Mouse (Mus musculus) limb, embryonic 10.5 days (tissue): ENCODE measurements around the gene Trim3. TPM values are rescaled to one million over a fixed set of nuclear protein-coding genes. Genes with fewer than 3 reads are reported as not detected.

Experiments
- DNase-seq: peaks from one replicate; pipeline ENCODE4 v3.0.0-alpha.2; 2017; ENCODE audit warnings: low spot score
- H3K27ac ChIP-seq: fragments of 300-500 bp; sonication (generic); 2 replicates; pipeline ENCODE4 v1.5.1; 2016; ENCODE audit warnings: mild to moderate bottlenecking
- H3K27me3 ChIP-seq: fragments of 300-500 bp; sonication (generic); 2 replicates; pipeline ENCODE4 v1.6.1; 2016; ENCODE audit warnings: low read depth, mild to moderate bottlenecking; ENCODE audit not compliant: poor library complexity, severe bottlenecking
- H3K36me3 ChIP-seq: fragments of 300-500 bp; sonication (generic); 2 replicates; pipeline ENCODE4 v1.6.1; 2016; ENCODE audit warnings: mild to moderate bottlenecking, moderate library complexity
- H3K4me1 ChIP-seq: fragments of 300-500 bp; sonication (generic); 2 replicates; pipeline ENCODE4 v1.6.1; 2016
- H3K4me3 ChIP-seq: fragments of 300-500 bp; sonication (generic); 2 replicates; pipeline ENCODE4 v1.5.1; 2016; ENCODE audit warnings: mild to moderate bottlenecking, moderate library complexity
- H3K9me3 ChIP-seq: fragments of 300-500 bp; sonication (generic); replicated peaks from 2 replicates; pipeline ENCODE4 v1.6.1; 2016; ENCODE audit warnings: mild to moderate bottlenecking
- WGBS: fragments of 180-500 bp; shearing (Covaris S2); methylation state at CpG from one replicate; pipeline ENCODE4 v1.1.7; 2016; 5-methylcytosine and 5-hydroxymethylcytosine counted together
- polyA plus RNA-seq: library from polyadenylated mRNA; unstranded; fragments of >200 nt; fragmentation: Nextera tagmentation; extraction: Ambion mirVana; gene quantifications from 2 replicates; pipeline ENCODE4 v1.2.1, GENCODE M21; 2016

Trim3 gene
- polyA plus RNA-seq, result 24.5 and 31.2 TPM in 2 replicates

DNA sequence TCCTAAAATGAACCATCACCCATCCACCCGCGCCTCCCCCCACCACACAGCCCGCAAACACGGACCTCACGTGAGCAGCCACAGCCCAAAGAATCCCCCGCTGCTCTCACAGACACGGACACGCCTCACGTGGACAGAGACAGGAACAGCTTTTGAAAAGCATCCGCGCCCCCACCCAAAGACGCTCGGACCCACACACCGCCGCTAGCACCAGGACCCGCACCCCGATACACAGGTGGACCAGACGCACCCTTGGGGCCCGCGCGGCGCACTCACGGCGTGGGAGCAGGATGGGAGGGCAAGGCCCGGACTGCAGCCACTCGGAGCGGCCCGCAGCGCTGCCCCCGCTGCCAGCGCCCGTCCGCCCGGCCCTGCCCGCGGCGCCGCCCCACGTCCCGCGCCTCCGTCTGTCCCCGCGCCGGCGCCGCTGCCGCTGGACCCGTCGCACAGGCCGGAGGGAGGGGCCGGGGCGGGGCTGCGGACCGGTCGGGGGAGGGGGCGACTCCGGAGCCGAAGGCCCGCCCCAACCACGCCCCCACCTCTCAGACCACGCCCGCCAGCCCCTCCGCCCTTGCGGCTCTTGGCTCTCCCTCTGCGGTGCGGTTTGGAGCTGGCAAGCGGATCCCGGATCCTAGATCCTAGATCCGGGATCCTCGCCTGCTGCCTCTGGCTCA, at the start of gene Trim3:
TSS of gene Trim3 (minus strand) at position 445 of the 674 bp plus-strand sequence.
- Histone ChIP-seq H3K27ac (peak within 1 kb of the TSS; percentile 88), H3K4me3 (peak within 1 kb of the TSS; percentile 76), H3K27me3 (peaks cover 6% of the 10 kb centered on the region), H3K9me3 (no peaks in the 10 kb centered on the region), H3K4me1 (peaks cover 20% of the 10 kb centered on the region), H3K36me3 (peaks cover 32% of the 10 kb centered on the region)
- under 1% methylated on average over 66 of the region's 71 CpGs for WGBS
- DNase-seq, result peak; percentile 94

DNA sequence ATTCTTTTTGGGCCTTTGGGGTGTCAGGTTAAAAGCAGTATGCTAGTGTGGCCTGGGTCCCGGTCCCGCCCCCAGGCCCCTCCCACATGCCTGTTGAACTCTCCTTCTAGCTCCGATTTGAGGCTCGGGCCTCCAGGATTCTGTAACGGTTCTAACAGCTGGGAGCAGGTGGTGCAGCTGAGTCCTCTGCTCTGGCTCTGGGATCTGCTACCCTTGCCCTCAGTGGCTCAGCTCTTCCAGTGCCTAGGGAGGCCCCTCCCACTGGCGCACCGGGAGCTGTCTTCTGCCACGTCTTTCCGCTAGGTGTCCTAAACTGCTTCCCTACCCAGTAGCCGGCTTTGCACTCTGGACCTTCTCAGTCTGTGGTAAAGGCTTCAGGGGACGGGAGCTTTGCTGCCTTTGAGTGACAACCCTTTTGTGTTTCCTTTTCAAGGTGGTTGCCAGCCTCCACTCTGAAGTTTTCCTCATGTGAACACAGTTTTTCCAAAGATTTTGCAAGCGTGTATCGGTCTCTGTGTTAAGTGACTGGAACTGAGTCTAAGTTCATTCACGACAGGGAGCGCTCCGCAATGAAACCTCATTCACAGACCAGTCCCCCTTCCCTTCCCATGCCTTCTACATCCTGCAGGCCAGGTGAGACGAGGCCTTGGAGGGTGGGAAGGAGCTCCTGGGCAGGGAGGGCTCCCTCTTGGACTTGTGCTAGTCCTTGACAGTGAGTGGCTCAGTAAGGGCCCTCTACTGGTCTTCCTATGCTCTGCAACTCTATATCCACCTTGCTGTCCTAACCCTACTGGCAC, 17.5 kb upstream of the Trim3 start, which contains the start of gene Dnhd1:
TSS of gene Dnhd1 (plus strand) at position 189 of the 797 bp plus-strand sequence.
- Histone ChIP-seq H3K27ac (0 out of 2 replicates have a peak within 1 kb of the TSS, but pooled peaks have one; percentile 53), H3K4me1 (peaks cover 15% of the 10 kb centered on the region), H3K4me3 (peak within 1 kb of the TSS; percentile 48), H3K36me3 (peaks cover 8% of the 10 kb centered on the region), H3K9me3 (no peaks in the 10 kb centered on the region), H3K27me3 (no peaks in the 10 kb centered on the region)
- DNase-seq, result peak; percentile 78
- 3% methylated on average over 17 of the region's 17 CpGs for WGBS

DNA sequence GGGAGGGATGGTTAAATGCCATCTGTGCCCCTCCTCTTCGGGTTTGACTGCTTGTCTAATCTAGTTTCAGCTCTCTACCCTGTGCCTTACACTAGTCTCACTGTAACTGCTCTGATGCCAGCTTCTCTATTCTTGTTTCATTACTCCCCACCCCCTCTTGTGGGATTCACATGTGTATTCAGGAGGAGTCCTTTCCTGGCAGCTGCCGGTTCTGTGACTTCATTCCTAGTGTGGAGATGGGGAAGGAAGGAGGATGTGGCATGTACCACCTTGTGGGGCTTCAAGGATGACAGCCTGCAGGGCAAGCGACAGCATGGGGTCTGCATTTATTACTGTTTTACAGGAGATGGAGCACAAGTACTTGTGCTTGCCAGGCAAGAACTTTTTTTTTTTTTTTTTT, 8.6 kb upstream of the Trim3 start:
- peak overlapping the region; percentile 82; the same call in 1 of the 2 replicates for H3K4me3 ChIP-seq
- H3K9me3 ChIP-seq, result no peaks in the 10 kb centered on the region
- H3K36me3 ChIP-seq, result peaks cover 43% of the 10 kb centered on the region
- 81% methylated on average over 3 of the region's 3 CpGs for WGBS
- H3K27me3 ChIP-seq, result no peaks in the 10 kb centered on the region
- H3K4me1 ChIP-seq, result peaks cover 23% of the 10 kb centered on the region
- H3K27ac ChIP-seq, result no peak overlapping the region
- DNase-seq, result no peak

GRCm38 (mm10) chr7:105640894-105641255, 7.5 kb upstream of the Trim3 start:
- Histone ChIP-seq H3K27ac (peak overlapping the region; percentile 87), H3K4me1 (peaks cover 23% of the 10 kb centered on the region), H3K4me3 (peak overlapping the region; percentile 82), H3K27me3 (no peaks in the 10 kb centered on the region), H3K9me3 (no peaks in the 10 kb centered on the region), H3K36me3 (peaks cover 49% of the 10 kb centered on the region)
- 1% methylated on average over 18 of the region's 18 CpGs for WGBS
- DNase-seq, result no peak

GRCm38 (mm10) chr7:105640233-105640893, 7.0 kb upstream of the Trim3 start, which contains the start of the genes Arfip2 and Gm45799:
TSS of gene Arfip2 (minus strand) at chr7:105640416.
TSS of gene Gm45799 (plus strand) at chr7:105640552.
- H3K27ac ChIP-seq, result peak within 1 kb of the TSS; percentile 87
- H3K4me1 ChIP-seq, result peaks cover 23% of the 10 kb centered on the region
- no peaks in the 10 kb centered on the region; the same call in 1 of the 2 replicates for H3K27me3 ChIP-seq
- DNase-seq, result peak; percentile 95
- peak within 1 kb of the TSS; percentile 82 for H3K4me3 ChIP-seq
- under 1% methylated on average over 45 of the region's 45 CpGs for WGBS
- no peaks in the 10 kb centered on the region for H3K9me3 ChIP-seq
- peaks cover 54% of the 10 kb centered on the region for H3K36me3 ChIP-seq

DNA sequence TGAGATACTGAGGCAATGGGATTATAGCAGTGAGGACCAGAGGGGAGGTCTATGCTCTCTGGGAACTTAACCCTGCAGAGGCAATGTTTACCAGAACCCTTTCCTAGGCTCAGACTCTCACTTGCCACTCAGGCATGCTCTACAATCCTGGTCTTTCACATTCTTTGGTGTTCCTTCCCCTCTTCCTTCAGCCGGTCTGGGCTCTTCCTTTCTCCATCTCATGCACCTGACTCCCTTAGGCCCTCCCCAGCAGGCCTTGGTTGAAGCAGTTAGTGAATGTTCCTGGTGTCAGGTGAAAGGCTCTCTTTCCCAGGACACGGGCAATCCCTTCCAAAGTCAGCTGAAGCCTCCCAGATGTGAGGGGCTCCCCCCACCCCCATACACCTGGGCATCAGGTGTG, 6.4 kb upstream of the Trim3 start, which contains the start of gene Timm10b:
TSS of gene Timm10b (plus strand) at position 301 of the 400 bp plus-strand sequence.
- Histone ChIP-seq H3K27ac (peak within 1 kb of the TSS; percentile 87), H3K4me3 (peak within 1 kb of the TSS; percentile 82), H3K9me3 (no peaks in the 10 kb centered on the region), H3K27me3 (peaks cover under 1% of the 10 kb centered on the region; the same call in 1 of the 2 replicates), H3K36me3 (peaks cover 57% of the 10 kb centered on the region), H3K4me1 (peaks cover 23% of the 10 kb centered on the region)
- WGBS, result 7% methylated on average over 2 of the region's 2 CpGs
- no peak for DNase-seq

GRCm38 (mm10) chr7:105639304-105639703, 5.9 kb upstream of the Trim3 start:
- peaks cover 55% of the 10 kb centered on the region for H3K36me3 ChIP-seq
- no peak for DNase-seq

DNA sequence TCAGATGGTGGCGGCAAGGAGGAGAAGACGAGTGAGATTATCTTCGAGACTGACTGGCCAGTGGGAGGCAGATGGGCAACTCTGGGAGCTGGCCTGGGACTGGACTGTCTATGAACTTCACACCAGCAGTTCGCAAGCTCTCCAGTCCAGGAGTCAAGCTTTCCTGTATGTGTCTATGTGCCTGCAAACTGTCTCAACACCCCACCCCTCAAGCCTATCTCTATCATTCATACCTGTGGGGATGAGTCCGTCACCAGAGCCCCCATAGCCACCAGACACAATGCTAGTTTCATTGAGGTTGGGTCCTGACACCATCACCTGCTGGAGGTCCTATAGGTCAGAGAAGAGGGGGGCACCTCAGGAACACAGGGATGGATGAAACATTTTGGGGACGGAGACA, 5.4 kb upstream of the Trim3 start:
- Histone ChIP-seq H3K27me3 (peaks cover 6% of the 10 kb centered on the region), H3K36me3 (peaks cover 50% of the 10 kb centered on the region), H3K4me1 (peaks cover 32% of the 10 kb centered on the region), H3K27ac (no peak overlapping the region), H3K9me3 (no peaks in the 10 kb centered on the region), H3K4me3 (peak overlapping the region; percentile 82; the same call in 1 of the 2 replicates)
- DNase-seq, result no peak
- 93% methylated on average over 6 of the region's 6 CpGs for WGBS

More at GRCm38 (mm10) chr7:105639304-105639703, 5.9 kb upstream of the Trim3 start:
- H3K4me1 ChIP-seq, result peaks cover 27% of the 10 kb centered on the region
- peak overlapping the region; percentile 82 for H3K4me3 ChIP-seq
- peaks cover 5% of the 10 kb centered on the region for H3K27me3 ChIP-seq
- no peak overlapping the region; the same call in 1 of the 2 replicates for H3K27ac ChIP-seq
- no peaks in the 10 kb centered on the region for H3K9me3 ChIP-seq
- WGBS, result 82% methylated on average over 9 of the region's 9 CpGs

GRCm38 (mm10) chr7:105635726-105636125, 2.4 kb upstream of the Trim3 start:
- DNase-seq, result no peak
- H3K9me3 ChIP-seq, result no peaks in the 10 kb centered on the region
- H3K36me3 ChIP-seq, result peaks cover 38% of the 10 kb centered on the region
- no peak overlapping the region for H3K27ac ChIP-seq
- no peak overlapping the region for H3K4me3 ChIP-seq
- H3K27me3 ChIP-seq, result peaks cover 6% of the 10 kb centered on the region
- 100% methylated on average over 2 of the region's 2 CpGs for WGBS
- peaks cover 30% of the 10 kb centered on the region for H3K4me1 ChIP-seq

- Histone ChIP-seq H3K27ac (no peak overlapping the region), H3K27me3 (peaks cover 6% of the 10 kb centered on the region), H3K36me3 (peaks cover 38% of the 10 kb centered on the region), H3K4me1 (peaks cover 24% of the 10 kb centered on the region), H3K9me3 (no peaks in the 10 kb centered on the region), H3K4me3 (peak overlapping the region; percentile 76)
- no peak for DNase-seq
- 58% methylated on average over 9 of the region's 9 CpGs for WGBS
Observed at GRCm38 (mm10) chr7:105634272-105634920, 1.0 kb upstream of the Trim3 start.

DNA sequence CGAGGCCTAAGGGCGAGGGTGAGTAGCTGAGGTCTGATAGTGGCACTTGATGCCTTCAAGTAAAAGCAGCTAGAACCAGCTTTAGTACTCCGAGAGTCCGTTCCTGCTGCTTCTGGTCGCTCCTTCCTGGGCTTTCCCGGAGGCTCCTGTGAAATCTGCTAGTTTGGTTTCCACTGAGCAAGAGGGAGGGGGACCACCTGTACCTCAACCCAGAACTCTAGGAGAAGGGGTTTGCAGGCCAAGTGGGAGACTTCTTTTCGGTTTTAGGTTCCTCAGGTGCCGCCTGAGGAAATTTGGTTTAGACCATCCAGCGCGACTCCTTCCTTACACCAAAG, 397 bp upstream of the Trim3 start:
- peak overlapping the region; percentile 88 for H3K27ac ChIP-seq
- peaks cover 6% of the 10 kb centered on the region for H3K27me3 ChIP-seq
- peak overlapping the region; percentile 76 for H3K4me3 ChIP-seq
- peaks cover 37% of the 10 kb centered on the region for H3K36me3 ChIP-seq
- H3K9me3 ChIP-seq, result no peaks in the 10 kb centered on the region
- H3K4me1 ChIP-seq, result peaks cover 20% of the 10 kb centered on the region
- DNase-seq, result no peak
- WGBS, result 6% methylated on average over 10 of the region's 10 CpGs

- Histone ChIP-seq H3K27me3 (peaks cover 6% of the 10 kb centered on the region), H3K4me1 (peaks cover 20% of the 10 kb centered on the region), H3K27ac (peak overlapping the region; percentile 88), H3K36me3 (peaks cover 25% of the 10 kb centered on the region), H3K9me3 (no peaks in the 10 kb centered on the region), H3K4me3 (peak overlapping the region; percentile 76)
- DNase-seq, result peak; percentile 51
- WGBS, result 26% methylated on average over 4 of the region's 4 CpGs
Observed at GRCm38 (mm10) chr7:105632551-105632972, 809 bp downstream of the Trim3 start.
